In genomic region chr9:65109132-65110072, GRCm38 (mm10) we compare ENCODE assay signal across 8 mouse cellular contexts. TPM values are rescaled to one million over a fixed set of nuclear protein-coding genes. Genes with fewer than 3 reads are reported as not detected.
DNase-seq lines count a peak whose midpoint lies in the region; ATAC-seq lines count a peak whose summit lies in the region.

No protein-coding gene starts in this region.

- H3K27me3 ChIP-seq in heart, embryonic 13.5 days (replicated peaks) = peaks cover 8% of the 10 kb centered on the region; the same call in 1 of the 2 replicates
- no peaks in the 10 kb centered on the region for H3K27me3 ChIP-seq in neural tube, embryonic 13.5 days

- 16% methylated on average over 24 of the region's 24 CpGs for WGBS in heart, embryonic 13.5 days
- WGBS in neural tube, embryonic 13.5 days = 6% methylated on average over 24 of the region's 24 CpGs

- H3K4me1 ChIP-seq in heart, embryonic 13.5 days = peaks cover 13% of the 10 kb centered on the region
- peaks cover 23% of the 10 kb centered on the region for H3K4me1 ChIP-seq in neural tube, embryonic 13.5 days (replicated peaks)

- peaks cover 6% of the 10 kb centered on the region for H3K36me3 ChIP-seq in heart, embryonic 13.5 days
- H3K36me3 ChIP-seq in neural tube, embryonic 13.5 days = 0 out of 2 replicates have a peak, but pooled peaks cover 2% of the 10 kb centered on the region

- no peak for DNase-seq in heart, postnatal 25 days (ENCODE audit: low spot score)
- peak; percentile 50 for DNase-seq in cerebellum, adult 9-11 months
- peak; percentile 67 for DNase-seq in gastrocnemius, postnatal 14 days
- peak; percentile 94 for DNase-seq in left cerebral cortex, postnatal 4 days
- DNase-seq in spleen, postnatal 10 days (ENCODE audit: low spot score in 2 of 2) = no peak

- intact Hi-C loops in heart, postnatal 25 days (cut with DNase I) = no loop called here
- intact Hi-C loops in gastrocnemius, postnatal 14 days (cut with DNase I; ENCODE audit: low total_unique reads) = no loop called here
- intact Hi-C loops in left cerebral cortex, postnatal 4 days (cut with DNase I) = no loop called here

- ATAC-seq in heart, embryonic 13.5 days (ENCODE audit: extremely low read depth, insufficient number of reproducible peaks, low FRiP score, low TSS enrichment) = no peak
- ATAC-seq in neural tube, embryonic 13.5 days (ENCODE audit: low read depth) = peak; percentile 72
- no peak for ATAC-seq in megakaryocyte progenitor cell, adult 5-6 weeks (replicated peaks; ENCODE audit: poor library complexity)

- peak overlapping the region; percentile 65 for H3K4me2 ChIP-seq in heart, embryonic 13.5 days
- peak overlapping the region; percentile 39 for H3K4me2 ChIP-seq in neural tube, embryonic 13.5 days

- H3K9me3 ChIP-seq in heart, embryonic 13.5 days = no peaks in the 10 kb centered on the region
- no peaks in the 10 kb centered on the region for H3K9me3 ChIP-seq in neural tube, embryonic 13.5 days

- H3K4me3 ChIP-seq in heart, embryonic 13.5 days = peak overlapping the region; percentile 29
- no peak overlapping the region for H3K4me3 ChIP-seq in neural tube, embryonic 13.5 days

- H3K9ac ChIP-seq in heart, embryonic 13.5 days = peak overlapping the region; percentile 74
- peak overlapping the region; percentile 18 for H3K9ac ChIP-seq in neural tube, embryonic 13.5 days

- H3K27ac ChIP-seq in heart, embryonic 13.5 days (replicated peaks) = peak overlapping the region; percentile 68
- peak overlapping the region; percentile 82 for H3K27ac ChIP-seq in neural tube, embryonic 13.5 days (replicated peaks)

RNA-seq across cellular contexts. Expression of gene Igdcc4, which starts 8.1 kb away (rescaled TPM):
- 10.4 and 11.0 TPM in 2 replicates for polyA plus RNA-seq in heart, embryonic 13.5 days (2015; fragmentation: Nextera tagmentation; extraction: Ambion mirVana)
- total RNA-seq in heart, postnatal 25 days (2021) = 10 to 100 TPM in 1 of 2 experiments, 1 to 10 TPM in 1; 8.9 to 10.3 TPM
- total RNA-seq in gastrocnemius, postnatal 14 days (2021) = 10 to 100 TPM; 31.8 to 39.9 TPM
- total RNA-seq in left cerebral cortex, postnatal 4 days (2021) = 10 to 100 TPM; 40.6 to 42.0 TPM
- 8.9 and 10.3 TPM in 2 replicates for polyA plus RNA-seq in neural tube, embryonic 13.5 days (2015; fragmentation: Nextera tagmentation; extraction: Ambion mirVana)
- 0.02 TPM in 1 of 2 replicates, not detected in the other for total RNA-seq in megakaryocyte progenitor cell, adult 5-6 weeks (2015)
- total RNA-seq in megakaryocyte progenitor cell, adult 5-6 weeks (2017) = under 0.01 and 0.07 TPM in 2 replicates

RNA-seq across cellular contexts. Expression of gene Igdcc3, which starts 31.6 kb away (rescaled TPM):
- 0.88 and 0.98 TPM in 2 replicates for polyA plus RNA-seq in heart, embryonic 13.5 days (2015; fragmentation: Nextera tagmentation; extraction: Ambion mirVana)
- total RNA-seq in heart, postnatal 25 days (2021) = under 1 TPM in 1 of 2 experiments, not detected in 1; 0.08 TPM
- under 1 TPM; 0.37 to 0.58 TPM for total RNA-seq in gastrocnemius, postnatal 14 days (2021)
- total RNA-seq in left cerebral cortex, postnatal 4 days (2021) = 1 to 10 TPM; 5.1 to 6.0 TPM
- 12.3 and 12.9 TPM in 2 replicates for polyA plus RNA-seq in neural tube, embryonic 13.5 days (2015; fragmentation: Nextera tagmentation; extraction: Ambion mirVana)
- total RNA-seq in megakaryocyte progenitor cell, adult 5-6 weeks (2015) = not detected in 2 replicates
- total RNA-seq in megakaryocyte progenitor cell, adult 5-6 weeks (2017) = not detected in 2 replicates

Comparison
In these comparisons a context has a peak if more than half of its experiments do, and no peak if none do; other contexts are left out.
1. DNase-seq: peak in cerebellum, adult 9-11 months (single experiment), gastrocnemius, postnatal 14 days (single experiment) and left cerebral cortex, postnatal 4 days (single experiment); none in heart, postnatal 25 days (single experiment) and spleen, postnatal 10 days (0 of 2).
2. RNA of gene Igdcc4, which starts 8.1 kb away (total RNA-seq): 40.6 to 42.0 TPM in left cerebral cortex, postnatal 4 days, 31.8 to 39.9 TPM in gastrocnemius, postnatal 14 days and 8.9 to 10.3 TPM in heart, postnatal 25 days; under 0.01 to 0.07 TPM in megakaryocyte progenitor cell, adult 5-6 weeks; every median in the first group is over 4 times any median in the second.